Mouse (Mus musculus): Measurements from ENCODE around the gene Lrrc32.

Gene Lrrc32

GRCm38 (mm10) chr7:98548839-98549238 lies 59.8 kb downstream of the Lrrc32 start:
- no peak for DNase-seq (ENCODE audit: low spot score)

- DNase-seq (ENCODE audit: low spot score), result no peak
Observed at GRCm38 (mm10) chr7:98550596-98550995, 61.5 kb downstream of the Lrrc32 start.

DNA sequence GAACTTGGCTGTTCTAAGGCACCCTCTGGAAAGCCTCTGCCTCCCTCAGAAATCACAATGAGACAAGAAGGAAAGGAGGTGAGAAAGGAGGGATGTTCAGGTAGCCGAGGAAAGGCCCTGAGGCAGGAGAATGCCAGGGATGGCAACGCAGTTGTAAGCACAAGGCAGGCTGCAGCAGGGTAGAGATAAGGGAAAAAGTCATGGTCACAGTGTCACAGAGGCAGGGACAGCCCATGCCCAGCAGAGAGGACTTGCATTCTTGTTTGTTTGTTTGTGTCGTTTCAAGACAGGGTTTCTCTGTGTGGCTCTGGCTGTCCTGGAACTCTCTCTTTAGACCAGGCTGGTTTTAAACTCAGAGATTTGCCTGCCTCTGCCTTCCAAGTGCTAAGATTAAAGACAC lies 62.0 kb downstream of the Lrrc32 start:
- no peak for DNase-seq (ENCODE audit: low spot score)
